Mouse (Mus musculus) adrenal gland, adult 10 weeks (tissue): ENCODE data around the gene Pou2f2. TPM values are rescaled to one million over a fixed set of nuclear protein-coding genes. Genes with fewer than 3 reads are reported as not detected.

Experiments
- polyA plus RNA-seq: library from polyadenylated mRNA; stranded (reverse); fragments of 350-450 nt; fragmentation: Illumina TruSeq; extraction: RNeasy Lipid Tissue Mini Kit (QIAGEN cat#74804); gene quantifications from one replicate; pipeline ENCODE4 v1.2.3, GENCODE M21; 2014; ENCODE audit warnings: low read depth, low replicate concordance

Pou2f2 gene
- 0.52 TPM for polyA plus RNA-seq

GRCm38 (mm10) chr7:25179606-25180161, at the start of gene Pou2f2:
Gene Pou2f2 (minus strand): TSS chr7:25179726.

GRCm38 (mm10) chr7:25221102-25221883, 41.8 kb upstream of the Pou2f2 start, which contains the start of gene Zfp526:
Gene Zfp526 (plus strand): TSS chr7:25221425.

GRCm38 (mm10) chr7:25220457-25221101, 41.1 kb upstream of the Pou2f2 start, which contains the start of gene Dedd2:
Gene Dedd2 (minus strand): TSS chr7:25220615.

GRCm38 (mm10) chr7:25071979-25072715, 107.4 kb downstream of the Pou2f2 start, which contains the start of the genes Grik5 and Zfp574:
Gene Grik5 (minus strand): TSS chr7:25072346.
Gene Zfp574 (plus strand): TSS chr7:25072567.

Other genes with a start within 250 kb of the Pou2f2 start
- gene Gm4881, start 235.2 kb downstream of the Pou2f2 start, polyA plus RNA-seq = not detected
- gene Rabac1, start 207.0 kb downstream of the Pou2f2 start, polyA plus RNA-seq = not detected
- 3.7 TPM for gene Atp1a3, start 173.8 kb downstream of the Pou2f2 start, polyA plus RNA-seq
- not detected for gene Grik5, start 107.4 kb downstream of the Pou2f2 start, polyA plus RNA-seq
- 0.99 TPM for gene Zfp574, start 107.2 kb downstream of the Pou2f2 start, polyA plus RNA-seq
- gene Dedd2, start 40.9 kb upstream of the Pou2f2 start, polyA plus RNA-seq = 0.52 TPM
- gene Zfp526, start 41.7 kb upstream of the Pou2f2 start, polyA plus RNA-seq = 1.2 TPM
- gene Gsk3a, start 58.1 kb upstream of the Pou2f2 start, polyA plus RNA-seq = 12.0 TPM
- gene Erf, start 71.0 kb upstream of the Pou2f2 start, polyA plus RNA-seq = 1.0 TPM
- gene Cic, start 88.0 kb upstream of the Pou2f2 start, polyA plus RNA-seq = 19.0 TPM
- gene Pafah1b3, start 118.3 kb upstream of the Pou2f2 start, polyA plus RNA-seq = 1.7 TPM
- not detected for gene Prr19, start 121.7 kb upstream of the Pou2f2 start, polyA plus RNA-seq
- gene Tmem145, start 126.4 kb upstream of the Pou2f2 start, polyA plus RNA-seq = 0.70 TPM
- gene Megf8, start 137.4 kb upstream of the Pou2f2 start, polyA plus RNA-seq = 3.1 TPM
- gene Cnfn, start 190.0 kb upstream of the Pou2f2 start, polyA plus RNA-seq = not detected
- gene Lipe, start 219.0 kb upstream of the Pou2f2 start, polyA plus RNA-seq = 5.8 TPM
- not detected for gene Cxcl17, start 233.2 kb upstream of the Pou2f2 start, polyA plus RNA-seq